Mouse (Mus musculus): ENCODE measurements at regions not wholly inside any gene's neighbourhood (a gene's known extent, or its start where the extent isn't known, plus 50 kb on each side); places are given as distances from the start of the nearest gene placed in this dataset.
A peak's percentile ranks its signal among the peaks of the same experiment; 100 is the strongest.
"Not testable (repeated sequence)": the region's sequence is repeated elsewhere in the genome, so short reads cannot be mapped to it uniquely, and the experiment has no call there.

DNA sequence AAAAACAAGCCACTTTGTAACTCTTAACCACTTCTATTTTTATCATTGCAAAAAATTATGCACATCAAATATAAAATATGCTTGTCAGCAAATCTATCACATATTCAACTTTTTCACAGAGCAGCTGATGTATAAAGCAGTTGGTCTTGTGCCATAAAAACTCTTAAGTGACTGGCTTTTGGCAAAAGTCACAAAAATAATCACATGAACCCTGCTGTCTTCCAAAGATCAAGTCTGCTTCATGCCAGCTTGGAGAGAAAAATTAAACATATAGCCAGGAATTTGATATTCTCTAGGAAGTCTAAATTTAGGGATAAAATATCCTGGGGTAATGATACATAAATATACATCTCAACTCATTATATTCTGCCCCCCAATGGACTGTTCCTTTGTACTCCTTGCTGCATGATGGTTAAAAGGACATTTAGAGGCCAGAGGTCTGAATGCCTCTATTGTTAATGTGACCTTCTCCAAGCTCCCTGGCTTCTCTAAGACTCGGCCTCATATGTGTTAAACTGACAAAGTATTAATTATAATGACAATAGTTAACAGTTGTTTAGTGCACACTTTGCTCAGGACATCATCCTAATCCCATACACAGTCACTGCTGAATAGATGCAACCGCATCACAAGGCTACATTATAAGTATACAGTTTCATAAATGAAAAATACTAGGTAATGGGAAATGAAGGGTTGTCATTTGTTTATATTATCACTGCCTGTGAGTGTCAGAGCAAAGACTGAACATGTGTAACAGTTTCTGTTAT, 422.9 kb upstream of the Hs3st1 start:
- 46% methylated on average over 2 of the region's 2 CpGs for WGBS
- no peaks in the 10 kb centered on the region for H3K9me3 ChIP-seq
- H3K27me3 ChIP-seq (ENCODE audit: insufficient read depth, poor library complexity, severe bottlenecking) = no peaks in the 10 kb centered on the region
- H3K27ac ChIP-seq = no peak overlapping the region
- no peaks in the 10 kb centered on the region for H3K36me3 ChIP-seq
- DNase-seq (ENCODE audit: low spot score) = no peak
- H3K4me3 ChIP-seq = no peak overlapping the region
- H3K4me1 ChIP-seq (replicated peaks) = no peaks in the 10 kb centered on the region

DNA sequence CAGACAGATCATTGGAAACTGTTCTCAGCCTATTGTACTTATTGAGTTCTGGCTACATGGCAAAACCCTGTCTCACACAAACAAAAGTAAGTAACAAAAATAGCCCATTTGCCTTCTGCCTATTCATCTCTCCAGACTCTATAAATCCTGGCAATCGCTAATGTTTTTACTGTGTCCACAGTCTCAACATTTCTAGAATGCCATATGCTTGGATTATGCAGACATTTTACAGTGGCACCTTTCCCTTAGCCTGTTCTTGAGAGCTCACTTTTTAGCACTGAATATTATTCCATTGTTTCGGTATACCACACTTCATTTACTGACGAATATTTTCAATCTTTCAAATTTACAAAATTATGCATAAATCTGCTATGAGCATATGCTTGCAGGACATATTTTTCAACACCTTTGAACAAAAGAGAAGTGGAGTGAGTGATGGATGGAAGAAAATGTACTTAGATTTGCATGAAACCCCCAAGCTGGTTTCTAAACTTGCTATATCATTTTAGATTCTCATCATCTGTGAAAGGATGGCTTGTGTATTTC, 381.5 kb upstream of the Hs3st1 start:
- H3K4me3 ChIP-seq = no peak overlapping the region
- 89% methylated on average over 3 of the region's 3 CpGs for WGBS
- H3K9me3 ChIP-seq = no peaks in the 10 kb centered on the region
- DNase-seq (ENCODE audit: low spot score) = no peak
- no peaks in the 10 kb centered on the region for H3K4me1 ChIP-seq (replicated peaks)
- no peaks in the 10 kb centered on the region for H3K27me3 ChIP-seq (ENCODE audit: insufficient read depth, poor library complexity, severe bottlenecking)
- no peak overlapping the region for H3K27ac ChIP-seq
- H3K36me3 ChIP-seq = no peaks in the 10 kb centered on the region

DNA sequence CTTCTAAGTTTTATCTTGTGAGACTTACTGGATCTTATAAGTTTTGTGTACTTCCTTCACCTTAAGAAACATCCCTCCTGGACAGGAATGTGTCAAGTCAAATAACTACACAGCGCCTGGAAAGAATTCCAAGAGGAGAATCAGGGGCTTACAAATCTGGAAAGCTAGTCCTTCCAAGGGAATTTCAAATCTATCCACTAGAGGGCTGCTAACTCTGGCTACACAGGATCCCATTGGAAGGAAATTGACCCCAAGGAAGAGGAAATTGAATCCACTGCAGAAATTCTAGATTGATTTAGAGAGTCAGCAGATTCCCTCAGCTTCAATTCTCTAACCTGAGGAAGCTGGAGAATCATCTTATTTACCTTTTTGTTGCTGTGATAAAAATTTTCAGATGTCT, 369.1 kb upstream of the Hs3st1 start:
- no peak for DNase-seq (ENCODE audit: low spot score)
- no peaks in the 10 kb centered on the region for H3K9me3 ChIP-seq
- no peaks in the 10 kb centered on the region for H3K36me3 ChIP-seq
- no peak overlapping the region for H3K27ac ChIP-seq
- no peaks in the 10 kb centered on the region for H3K4me1 ChIP-seq (replicated peaks)
- H3K4me3 ChIP-seq = no peak overlapping the region
- WGBS = 73% methylated on average over 1 of the region's 1 CpGs
- H3K27me3 ChIP-seq (ENCODE audit: insufficient read depth, poor library complexity, severe bottlenecking) = no peaks in the 10 kb centered on the region

DNA sequence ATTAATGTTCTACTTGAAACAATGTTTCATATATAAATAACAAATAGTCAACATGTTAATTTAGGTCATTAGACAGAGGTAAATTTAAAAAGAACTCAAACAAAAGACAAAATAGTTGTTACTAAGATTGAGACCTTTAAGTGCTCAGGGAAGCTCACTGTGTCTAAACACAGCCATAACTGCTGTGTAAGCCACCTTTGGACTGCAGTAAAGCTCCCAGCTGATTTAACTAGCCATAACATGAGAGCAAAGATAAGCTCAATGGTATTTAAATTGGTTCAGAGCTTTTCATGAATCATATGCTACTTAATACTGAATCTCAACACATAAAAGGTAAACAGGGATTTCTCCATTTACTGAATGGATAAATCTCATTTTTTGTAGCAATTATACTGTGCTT, 361.6 kb upstream of the Hs3st1 start:
- no peak overlapping the region for H3K27ac ChIP-seq
- H3K9me3 ChIP-seq = no peaks in the 10 kb centered on the region
- H3K27me3 ChIP-seq (ENCODE audit: insufficient read depth, poor library complexity, severe bottlenecking) = no peaks in the 10 kb centered on the region
- H3K4me1 ChIP-seq (replicated peaks) = no peaks in the 10 kb centered on the region
- H3K36me3 ChIP-seq = no peaks in the 10 kb centered on the region
- no peak overlapping the region for H3K4me3 ChIP-seq
- DNase-seq (ENCODE audit: low spot score) = no peak

DNA sequence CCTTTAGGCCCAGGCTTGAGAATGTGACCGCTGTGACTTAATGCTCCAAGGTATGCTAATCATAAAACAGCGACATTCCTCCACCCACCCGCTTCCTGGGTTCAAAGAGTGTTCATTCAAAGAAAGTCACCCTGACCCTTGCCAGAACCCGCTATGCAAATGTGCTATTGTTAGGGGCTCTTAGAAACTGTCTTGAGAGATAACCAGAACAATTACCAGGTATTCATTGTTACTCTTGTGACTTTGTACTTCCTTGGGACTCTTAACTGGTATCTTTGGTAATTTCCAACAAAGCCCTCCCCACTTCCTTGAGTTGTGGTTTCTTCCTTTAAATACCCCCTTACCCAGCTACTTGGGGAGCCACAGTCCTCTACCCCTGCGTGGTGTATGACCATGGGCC, 334.3 kb upstream of the Hs3st1 start:
- H3K36me3 ChIP-seq; DNase-seq (ENCODE audit: low spot score): not testable (repeated sequence)
- 90% methylated on average over 5 of the region's 5 CpGs for WGBS

DNA sequence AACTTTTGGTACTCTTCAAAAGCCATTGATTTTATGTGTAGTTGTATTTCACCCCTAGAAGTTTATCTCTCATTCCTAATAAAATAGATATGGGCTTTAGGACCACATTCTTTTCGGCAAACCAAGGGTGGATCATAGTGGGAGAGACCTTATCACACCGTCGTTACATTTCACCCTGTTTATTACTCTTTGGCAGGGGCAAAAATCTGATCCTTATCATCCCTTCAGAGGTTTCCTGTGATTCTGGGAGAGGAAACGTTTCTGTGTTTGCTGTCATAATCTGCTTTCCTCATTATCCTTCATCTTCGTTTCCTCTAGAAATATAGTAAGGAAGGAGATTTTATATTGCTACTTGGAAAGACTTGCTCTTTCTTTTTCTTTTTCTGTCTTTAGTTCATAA, 290.0 kb upstream of the Hs3st1 start:
- Histone ChIP-seq H3K27ac (no peak overlapping the region), H3K4me3 (no peak overlapping the region), H3K4me1 (replicated peaks) (no peaks in the 10 kb centered on the region), H3K9me3 (no peaks in the 10 kb centered on the region), H3K27me3 (ENCODE audit: insufficient read depth, poor library complexity, severe bottlenecking) (no peaks in the 10 kb centered on the region), H3K36me3 (no peaks in the 10 kb centered on the region)
- DNase-seq (ENCODE audit: low spot score) = no peak
- WGBS = 84% methylated on average over 5 of the region's 5 CpGs

More for the DNA sequence above, 334.3 kb upstream of the Hs3st1 start:
- H3K4me1 ChIP-seq (replicated peaks); H3K9me3 ChIP-seq; H3K4me3 ChIP-seq; H3K27ac ChIP-seq; H3K27me3 ChIP-seq (ENCODE audit: insufficient read depth, poor library complexity, severe bottlenecking): not testable (repeated sequence)

DNA sequence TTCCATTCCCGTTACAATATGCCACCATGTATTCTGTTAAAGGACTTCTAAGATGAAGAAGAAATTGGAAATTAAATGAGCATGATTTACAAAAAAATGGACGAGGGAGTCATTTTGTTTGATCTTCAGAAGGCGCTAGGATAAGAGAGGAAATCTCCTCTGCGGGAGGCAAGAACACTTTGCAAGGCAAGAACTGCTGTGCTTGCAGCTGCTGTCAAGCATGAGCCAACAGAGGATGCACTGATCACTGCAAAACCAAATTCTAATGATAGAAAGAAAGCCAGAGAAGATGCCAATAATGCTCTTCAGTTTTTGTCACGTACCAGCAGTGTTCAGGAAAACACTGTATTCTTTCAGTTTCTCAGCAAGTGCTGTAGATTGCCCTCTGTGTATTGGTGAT, 279.2 kb upstream of the Hs3st1 start:
- Histone ChIP-seq H3K4me1 (replicated peaks) (no peaks in the 10 kb centered on the region), H3K27me3 (ENCODE audit: insufficient read depth, poor library complexity, severe bottlenecking) (no peaks in the 10 kb centered on the region), H3K36me3 (no peaks in the 10 kb centered on the region), H3K9me3 (no peaks in the 10 kb centered on the region), H3K4me3 (no peak overlapping the region), H3K27ac (no peak overlapping the region)
- DNase-seq (ENCODE audit: low spot score) = no peak
- 79% methylated on average over 5 of the region's 5 CpGs for WGBS

DNA sequence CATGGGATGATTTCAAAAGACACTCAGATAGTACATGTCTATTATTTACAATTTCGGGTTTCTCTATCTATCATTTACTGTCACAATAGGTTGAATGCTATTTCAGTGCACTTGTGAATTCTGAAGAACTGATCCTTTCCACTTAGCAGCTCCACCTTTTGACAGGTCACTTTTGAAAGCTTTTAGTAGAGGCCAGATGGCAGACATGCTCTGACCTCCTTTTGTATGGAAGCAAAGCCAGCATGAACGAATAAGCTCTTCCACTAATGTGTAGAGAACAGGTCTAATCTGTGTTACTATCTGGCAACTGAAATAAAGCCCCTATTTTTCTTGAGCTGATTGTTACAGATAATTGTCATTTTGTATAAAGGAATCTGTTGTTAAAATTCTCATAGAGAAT, 278.4 kb upstream of the Hs3st1 start:
- Histone ChIP-seq H3K4me1 (replicated peaks) (no peaks in the 10 kb centered on the region), H3K36me3 (no peaks in the 10 kb centered on the region), H3K27ac (no peak overlapping the region), H3K27me3 (ENCODE audit: insufficient read depth, poor library complexity, severe bottlenecking) (no peaks in the 10 kb centered on the region), H3K9me3 (no peaks in the 10 kb centered on the region), H3K4me3 (no peak overlapping the region)
- DNase-seq (ENCODE audit: low spot score) = no peak
- 79% methylated on average over 2 of the region's 2 CpGs for WGBS

DNA sequence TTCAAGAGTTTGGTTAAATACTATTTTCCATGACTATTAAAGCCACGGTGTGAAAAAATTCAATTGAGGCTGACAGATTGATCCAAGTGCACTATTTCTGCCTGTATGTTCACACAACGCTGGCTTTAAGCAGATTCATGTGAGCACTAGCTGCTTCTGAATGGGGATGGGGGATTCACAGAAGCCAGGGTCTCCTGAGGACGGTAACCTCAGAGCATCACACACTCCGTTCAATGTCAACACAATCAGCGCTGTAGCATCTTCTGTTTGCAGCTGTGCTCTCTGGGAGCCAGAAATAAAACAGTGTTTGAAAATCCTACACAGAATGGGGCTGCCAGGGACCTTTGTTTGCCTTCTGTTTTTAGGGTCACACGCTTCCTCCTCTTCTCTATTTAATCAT, 275.0 kb upstream of the Hs3st1 start:
- no peaks in the 10 kb centered on the region for H3K4me1 ChIP-seq (replicated peaks)
- no peaks in the 10 kb centered on the region for H3K27me3 ChIP-seq (ENCODE audit: insufficient read depth, poor library complexity, severe bottlenecking)
- H3K36me3 ChIP-seq = no peaks in the 10 kb centered on the region
- no peaks in the 10 kb centered on the region for H3K9me3 ChIP-seq
- DNase-seq (ENCODE audit: low spot score) = no peak
- H3K27ac ChIP-seq = no peak overlapping the region
- H3K4me3 ChIP-seq = no peak overlapping the region
- WGBS = 82% methylated on average over 6 of the region's 6 CpGs

DNA sequence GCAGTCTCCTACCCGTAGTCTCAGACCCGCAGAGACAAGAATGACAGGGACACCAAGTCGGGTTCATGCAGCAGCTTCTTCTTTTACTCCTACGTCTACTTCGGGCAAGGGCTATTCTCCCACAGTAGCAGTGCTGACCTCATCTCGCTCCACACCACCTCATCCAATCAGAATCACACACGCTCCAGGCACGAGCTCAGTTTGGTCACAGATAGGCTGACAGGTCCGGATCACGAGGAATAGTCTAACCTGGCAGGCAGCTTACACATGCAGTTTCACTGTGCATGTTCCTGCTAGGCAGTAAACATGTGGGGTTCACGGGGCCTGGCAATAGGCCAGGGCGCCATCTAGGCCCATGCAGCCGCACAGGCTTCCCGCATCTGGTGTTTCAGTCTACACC, 260.7 kb upstream of the Hs3st1 start:
- Histone ChIP-seq H3K4me1 (replicated peaks) (no peaks in the 10 kb centered on the region), H3K27ac (no peak overlapping the region), H3K36me3 (no peaks in the 10 kb centered on the region), H3K9me3 (no peaks in the 10 kb centered on the region), H3K4me3 (no peak overlapping the region), H3K27me3 (ENCODE audit: insufficient read depth, poor library complexity, severe bottlenecking) (no peaks in the 10 kb centered on the region)
- WGBS = 85% methylated on average over 14 of the region's 14 CpGs
- DNase-seq (ENCODE audit: low spot score) = no peak

DNA sequence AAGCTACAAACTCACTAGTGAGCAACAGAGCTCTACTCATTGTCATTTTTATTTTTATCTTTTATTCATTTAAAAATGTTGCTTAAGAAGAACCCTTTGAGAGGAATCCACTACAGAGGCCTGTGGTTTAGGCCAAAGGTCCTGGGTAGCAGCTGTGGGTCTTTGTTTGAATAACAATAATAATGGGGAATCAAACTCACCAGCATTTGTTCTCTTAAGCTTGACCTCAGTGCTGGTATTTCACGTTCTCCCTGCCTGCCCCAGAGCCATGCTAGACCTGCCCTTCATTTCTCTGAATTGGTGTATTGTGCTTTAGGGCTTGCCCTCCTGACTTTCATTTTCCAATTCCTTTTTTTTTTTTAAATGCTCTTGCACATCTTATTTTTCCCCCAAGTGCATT, 232.8 kb upstream of the Hs3st1 start:
- H3K27ac ChIP-seq = peak overlapping the region; percentile 47; the same call in 1 of the 2 replicates
- H3K27me3 ChIP-seq (ENCODE audit: insufficient read depth, poor library complexity, severe bottlenecking) = no peaks in the 10 kb centered on the region

DNA sequence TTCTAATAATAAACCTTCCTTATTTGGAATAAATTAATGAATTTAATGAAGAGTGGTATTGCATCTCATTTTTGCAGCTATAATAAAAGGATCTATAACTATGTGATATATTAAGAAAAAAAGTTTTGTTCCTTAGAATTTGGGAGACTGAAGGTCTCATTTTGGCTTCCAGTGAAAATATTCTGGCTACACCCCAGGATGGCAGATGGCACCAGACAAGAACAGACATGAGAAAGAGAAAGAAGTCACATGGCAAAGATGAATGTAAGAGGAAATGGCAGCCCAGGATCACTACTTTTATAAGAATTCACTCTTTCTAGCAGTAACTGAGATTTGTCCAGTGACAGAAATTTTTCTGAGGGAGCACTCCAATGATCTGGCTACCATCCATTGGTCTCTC, 209.1 kb upstream of the Hs3st1 start:
- H3K4me3 ChIP-seq = no peak overlapping the region
- no peaks in the 10 kb centered on the region for H3K36me3 ChIP-seq
- no peak for DNase-seq (ENCODE audit: low spot score)
- H3K9me3 ChIP-seq = no peaks in the 10 kb centered on the region
- no peaks in the 10 kb centered on the region for H3K4me1 ChIP-seq (replicated peaks)
- H3K27me3 ChIP-seq (ENCODE audit: insufficient read depth, poor library complexity, severe bottlenecking) = no peaks in the 10 kb centered on the region
- no peak overlapping the region for H3K27ac ChIP-seq

More for the DNA sequence above, 232.8 kb upstream of the Hs3st1 start:
- Histone ChIP-seq H3K4me1 (replicated peaks) (peaks cover 17% of the 10 kb centered on the region), H3K36me3 (no peaks in the 10 kb centered on the region), H3K9me3 (no peaks in the 10 kb centered on the region), H3K4me3 (no peak overlapping the region)
- peak; percentile 21 for DNase-seq (ENCODE audit: low spot score)
- WGBS = 0% methylated on average over 1 of the region's 1 CpGs

DNA sequence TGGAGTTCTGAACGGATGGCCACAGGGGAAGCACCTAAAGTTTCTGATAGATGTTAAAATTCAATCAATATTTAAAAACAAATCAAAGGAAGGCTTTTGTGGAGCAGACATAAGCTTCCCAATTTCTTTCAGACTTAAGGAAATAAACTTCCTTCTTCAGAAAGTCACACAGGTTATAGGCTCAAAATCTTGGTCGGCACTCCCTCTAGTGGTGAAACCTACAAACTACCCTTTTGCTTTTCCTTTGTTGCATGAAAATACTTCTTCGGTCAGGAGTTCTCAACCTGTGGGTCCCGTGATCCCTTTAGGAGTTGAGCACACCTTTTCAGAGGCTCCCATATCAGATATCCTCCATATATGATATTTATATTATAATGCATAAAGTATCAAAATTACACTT, 205.7 kb upstream of the Hs3st1 start:
- Histone ChIP-seq H3K36me3 (no peaks in the 10 kb centered on the region), H3K4me1 (replicated peaks) (no peaks in the 10 kb centered on the region), H3K9me3 (no peaks in the 10 kb centered on the region), H3K27ac (no peak overlapping the region), H3K4me3 (no peak overlapping the region), H3K27me3 (ENCODE audit: insufficient read depth, poor library complexity, severe bottlenecking) (no peaks in the 10 kb centered on the region)
- DNase-seq (ENCODE audit: low spot score) = peak; percentile 33
- WGBS = 38% methylated on average over 4 of the region's 4 CpGs

DNA sequence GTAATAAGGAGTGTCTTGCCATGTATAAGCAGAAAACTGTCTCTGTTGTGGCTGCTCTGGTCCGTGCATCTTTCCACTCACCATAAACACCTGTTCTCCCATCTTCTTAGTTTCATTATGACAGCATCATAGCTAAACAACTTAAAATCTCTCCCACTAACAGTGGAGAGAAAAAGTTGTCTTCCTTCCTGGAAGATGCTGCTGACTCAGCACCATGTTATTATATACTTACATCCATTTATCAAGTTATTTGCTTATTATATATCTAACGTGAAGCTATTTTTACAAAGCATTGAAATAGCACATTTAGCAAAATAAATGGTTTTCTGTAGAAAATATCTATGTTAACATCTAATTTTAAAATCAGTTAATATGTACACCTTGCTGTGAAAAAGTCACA, 180.3 kb upstream of the Hs3st1 start:
- Histone ChIP-seq H3K4me3 (no peak overlapping the region), H3K4me1 (replicated peaks) (no peaks in the 10 kb centered on the region), H3K9me3 (no peaks in the 10 kb centered on the region), H3K36me3 (no peaks in the 10 kb centered on the region), H3K27ac (no peak overlapping the region), H3K27me3 (ENCODE audit: insufficient read depth, poor library complexity, severe bottlenecking) (no peaks in the 10 kb centered on the region)
- no peak for DNase-seq (ENCODE audit: low spot score)
- 88% methylated on average over 2 of the region's 2 CpGs for WGBS

Measured in hindbrain, embryonic 10.5 days (tissue).